ENCODE assay signal across 16 mouse cellular contexts in genomic region chr17:77096836-77097235, GRCm38 (mm10).
DNase-seq lines count a peak whose midpoint lies in the region; ATAC-seq lines count a peak whose summit lies in the region.
"Had no signal": no experiment of that assay in that cellular context is flagged by ENCODE, and none has a peak within 500 bp of the region (broad histone marks: within the 10 kb centered on the region; RNA-seq: fewer than 3 reads in every experiment).

No protein-coding gene starts in this region.

- WGBS in forebrain, embryonic 16.5 days = 15% methylated on average over 3 of the region's 3 CpGs

- no peak overlapping the region for H3K27ac ChIP-seq in forebrain, embryonic 16.5 days (ENCODE audit: low read length)
- H3K27ac ChIP-seq: heart, adult 2 months; hindbrain, embryonic 10.5 days had no signal

- H3K4me3 ChIP-seq in forebrain, embryonic 16.5 days (replicated peaks; ENCODE audit: low read length) = no peak overlapping the region
- H3K4me3 ChIP-seq: heart, adult 2 months; hindbrain, embryonic 10.5 days had no signal

- H3K4me1 ChIP-seq in forebrain, embryonic 16.5 days (replicated peaks; ENCODE audit: control insufficient read depth, insufficient read depth, low read length) = 0 out of 2 replicates have a peak, but pooled peaks cover 3% of the 10 kb centered on the region
- H3K4me1 ChIP-seq: hindbrain, embryonic 10.5 days had no signal

- H3K4me2 ChIP-seq in forebrain, embryonic 16.5 days (ENCODE audit: low read length) = no peak overlapping the region

- H3K9me3 ChIP-seq in forebrain, embryonic 16.5 days (ENCODE audit: control insufficient read depth, low read length) = no peaks in the 10 kb centered on the region
- H3K9me3 ChIP-seq: hindbrain, embryonic 10.5 days had no signal

- no peaks in the 10 kb centered on the region for H3K36me3 ChIP-seq in forebrain, embryonic 16.5 days (ENCODE audit: control insufficient read depth, insufficient read depth)
- H3K36me3 ChIP-seq: hindbrain, embryonic 10.5 days had no signal

- H3K27me3 ChIP-seq in forebrain, embryonic 16.5 days (replicated peaks; ENCODE audit: control insufficient read depth, insufficient read depth, low read length) = no peaks in the 10 kb centered on the region

- ATAC-seq in forebrain, embryonic 16.5 days = peak; percentile 80

- H3K9ac ChIP-seq in forebrain, embryonic 16.5 days (replicated peaks; ENCODE audit: low read depth, low read length) = no peak overlapping the region

- DNase-seq in frontal cortex, postnatal 36 days (ENCODE audit: low spot score in 2 of 2) = peak; percentile 1 to 19
- DNase-seq in frontal cortex, postnatal 14 days (ENCODE audit: low spot score in 2 of 2) = no peak
- peak; percentile 49 for DNase-seq in brain, adult 2 months (ENCODE audit: low read depth, low spot score)
- DNase-seq in right cerebral cortex, postnatal 10 days (ENCODE audit: low spot score in 2 of 2) = peak; percentile 26 to 51
- no peak for DNase-seq in spleen, postnatal 36 days (ENCODE audit: low spot score in 2 of 2)
- DNase-seq in adrenal gland, postnatal 14 days = no peak
- DNase-seq: cerebellum, adult 18-20 months; gastrocnemius, postnatal 14 days; heart, adult 2 months; kidney, adult 9 months; kidney, postnatal 36 days; lung, adult 2 months; lung, postnatal 36 days; thymus, adult 2 months had no signal

Comparison
In these comparisons a context has a peak if more than half of its experiments do, and no peak if none do; other contexts are left out.
1. DNase-seq: peak in frontal cortex, postnatal 36 days (2 of 2), brain, adult 2 months (single experiment) and right cerebral cortex, postnatal 10 days (2 of 2); none in frontal cortex, postnatal 14 days (0 of 2), spleen, postnatal 36 days (0 of 2) and adrenal gland, postnatal 14 days (single experiment).